Mouse (Mus musculus) cerebellum, postnatal 36 days (tissue): ENCODE results near the gene Raly.
"Not testable (repeated sequence)": the region's sequence is repeated elsewhere in the genome, so short reads cannot be mapped to it uniquely, and the experiment has no call there.

Source experiments
- DNase-seq, 2 experiments: peaks; one replicate each; pipeline ENCODE4 v3.0.0; 2021 to 2022; ENCODE audit warnings: mixed read lengths in 2 of 2

Gene Raly

DNA sequence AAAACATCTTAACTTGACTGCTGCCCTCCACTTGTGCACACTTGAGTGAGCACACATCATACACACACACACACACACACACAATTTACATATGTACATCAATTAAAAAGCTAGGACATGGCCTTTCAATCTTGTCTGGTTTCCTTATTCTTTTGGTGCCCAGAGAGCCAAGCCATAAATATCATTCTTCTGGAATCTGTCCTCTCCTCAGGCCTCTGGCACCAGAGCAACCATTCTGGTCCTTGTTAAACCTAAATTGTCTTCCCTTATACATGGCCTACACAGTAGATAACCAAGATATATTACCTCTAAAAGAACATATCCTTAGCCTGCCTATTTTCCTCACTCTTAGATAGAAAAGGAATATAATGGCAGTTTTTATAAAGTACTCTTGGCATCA, 57.2 kb downstream of the Raly start:
- DNase-seq: peak; percentile 20 to 31

DNA sequence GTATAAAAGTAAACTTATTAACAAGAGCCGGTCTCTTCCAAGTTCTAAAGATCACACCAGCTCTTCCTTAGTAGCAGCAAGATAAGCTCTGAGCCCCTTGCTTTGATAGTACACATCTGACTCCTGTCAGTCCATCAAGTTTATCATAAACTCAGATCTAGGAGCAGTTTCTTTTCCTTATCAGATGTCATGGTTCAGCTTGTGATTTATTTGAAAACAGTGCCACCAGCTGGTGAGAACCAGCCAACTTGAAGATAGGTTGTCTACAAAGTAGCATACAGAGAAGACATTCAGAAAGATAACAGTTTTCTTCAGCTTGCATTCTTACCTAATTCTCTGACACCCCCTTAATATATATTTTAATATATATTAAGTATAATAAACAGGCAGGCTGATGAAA, 64.5 kb downstream of the Raly start:
- peak; percentile 70 to 82 for DNase-seq

DNA sequence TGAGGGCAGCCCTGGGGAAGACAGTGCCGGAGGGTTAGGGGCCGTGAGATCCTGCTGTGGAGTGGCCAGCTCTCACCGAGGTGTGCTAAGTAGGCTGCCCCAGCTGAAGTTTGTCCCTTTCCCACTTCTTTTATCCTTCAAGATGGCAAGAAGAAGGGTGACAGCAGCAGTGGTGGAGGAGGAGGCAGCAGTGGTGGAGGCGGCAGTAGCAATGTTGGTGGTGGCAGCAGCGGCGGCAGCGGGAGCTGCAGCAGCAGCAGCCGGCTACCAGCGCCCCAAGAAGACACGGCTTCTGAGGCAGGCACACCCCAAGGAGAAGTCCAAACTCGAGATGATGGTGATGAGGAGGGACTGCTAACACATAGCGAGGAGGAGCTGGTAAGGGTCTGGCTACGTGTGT, 72.8 kb downstream of the Raly start:
- no peak for DNase-seq

DNA sequence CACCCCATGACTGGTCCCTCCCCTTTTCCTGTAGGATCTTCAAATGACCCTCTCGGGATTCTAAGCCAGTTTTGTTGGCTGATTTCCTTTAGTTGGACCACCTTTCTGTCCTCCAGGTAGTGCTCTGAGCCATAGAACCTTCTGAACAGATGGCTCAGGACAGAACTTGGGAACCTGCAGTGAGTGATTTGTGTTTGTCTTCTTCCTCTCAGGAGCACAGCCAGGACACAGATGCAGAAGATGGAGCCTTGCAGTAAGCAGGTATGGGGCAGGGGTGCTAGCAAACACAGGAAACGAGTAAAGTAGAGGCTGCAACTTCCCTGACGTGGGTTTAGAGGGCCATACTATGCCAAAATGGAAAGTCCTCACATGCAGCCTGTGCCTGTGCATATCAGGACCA, 74.8 kb downstream of the Raly start:
- DNase-seq: peak in 1 of 2 experiments; percentile 43

DNA sequence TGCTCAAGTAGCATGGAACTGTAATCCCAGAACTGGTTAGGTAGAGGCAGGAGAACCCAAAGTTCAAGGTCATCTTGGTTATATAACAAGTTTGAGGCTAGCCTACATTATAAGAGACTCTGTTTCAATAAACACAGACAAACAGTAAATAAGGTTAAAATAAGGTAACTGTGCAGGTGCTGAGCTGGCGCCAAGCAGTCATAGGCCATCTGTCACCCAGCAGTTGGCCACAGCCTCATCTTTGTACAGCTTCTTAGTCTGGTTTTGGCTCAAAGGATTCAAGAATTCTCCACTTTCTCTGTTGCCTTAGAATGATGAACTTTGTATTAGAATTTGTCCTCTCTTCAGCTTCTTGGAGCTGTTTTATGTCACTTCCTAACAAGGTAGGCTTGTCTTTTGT, 77.2 kb downstream of the Raly start:
- peak; percentile 81 to 83 for DNase-seq

DNA sequence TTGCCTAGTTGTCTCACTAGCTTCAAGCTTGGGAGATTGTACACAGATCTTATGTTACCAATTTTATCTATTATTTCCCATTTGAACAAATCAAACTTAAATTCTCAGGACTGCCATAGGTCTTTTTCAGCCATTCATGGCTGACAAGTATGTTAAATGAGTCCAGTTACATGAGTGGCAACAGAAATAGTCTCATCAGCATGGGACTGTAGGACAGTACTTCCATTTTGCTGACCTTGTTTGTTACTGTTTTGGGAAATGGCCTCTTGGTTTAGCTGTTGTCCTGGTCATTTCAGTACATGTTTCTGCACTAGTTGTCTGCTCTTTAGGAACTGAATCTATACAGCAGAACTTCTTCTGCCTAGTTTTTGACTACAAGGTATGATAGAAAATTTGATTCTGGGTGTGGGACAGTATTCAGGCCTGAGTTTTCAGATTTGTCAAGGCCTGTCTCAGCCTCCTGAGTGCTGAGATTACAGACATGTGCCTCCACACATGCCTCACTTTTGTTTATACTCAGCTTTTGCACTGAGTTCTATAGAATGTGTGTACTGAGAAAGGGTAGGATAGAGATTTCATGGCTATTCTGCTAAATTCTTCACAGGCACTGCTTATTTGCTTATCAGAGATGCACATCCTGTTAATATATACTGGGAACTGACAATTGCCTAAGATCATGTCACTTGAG, 79.2 kb downstream of the Raly start:
- DNase-seq: no peak

DNA sequence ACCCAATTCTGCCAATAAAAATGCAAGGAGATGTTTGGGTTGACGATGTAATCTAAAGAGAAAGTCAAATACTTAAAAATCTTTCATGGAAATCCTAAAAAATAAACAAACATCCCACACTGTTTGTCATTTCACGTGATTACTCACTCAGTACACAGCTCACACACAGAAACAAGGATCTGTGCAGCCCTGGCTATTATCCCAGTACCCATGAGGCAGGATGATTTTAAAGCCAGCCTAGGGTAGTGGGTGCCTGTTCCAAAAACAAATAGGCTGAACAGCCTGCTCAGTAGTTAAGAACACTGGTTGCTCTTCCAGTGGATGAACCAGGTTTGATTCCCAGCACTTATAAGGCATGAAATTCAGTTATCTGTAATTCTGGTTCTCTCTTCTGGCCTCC, 85.7 kb downstream of the Raly start:
- no peak for DNase-seq

DNA sequence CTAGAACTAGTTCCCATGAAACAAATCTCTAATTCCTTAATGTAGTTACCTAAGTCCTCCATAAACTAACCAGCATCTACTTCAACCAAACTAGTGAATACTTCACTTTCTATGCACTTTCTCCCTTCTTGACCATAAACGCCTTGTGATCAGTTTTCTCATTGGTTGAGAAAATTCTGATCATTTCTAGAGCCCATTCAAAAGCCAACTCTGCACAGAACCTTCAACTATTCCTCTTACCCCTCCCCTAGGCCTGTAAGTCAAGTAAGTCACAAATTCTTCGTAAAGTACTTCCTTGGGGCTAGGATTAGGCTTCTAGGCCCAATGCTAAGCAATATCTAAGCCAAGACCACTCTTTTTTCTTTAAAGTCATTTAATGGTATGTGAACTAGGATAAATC, 100.7 kb downstream of the Raly start:
- DNase-seq: no peak

DNA sequence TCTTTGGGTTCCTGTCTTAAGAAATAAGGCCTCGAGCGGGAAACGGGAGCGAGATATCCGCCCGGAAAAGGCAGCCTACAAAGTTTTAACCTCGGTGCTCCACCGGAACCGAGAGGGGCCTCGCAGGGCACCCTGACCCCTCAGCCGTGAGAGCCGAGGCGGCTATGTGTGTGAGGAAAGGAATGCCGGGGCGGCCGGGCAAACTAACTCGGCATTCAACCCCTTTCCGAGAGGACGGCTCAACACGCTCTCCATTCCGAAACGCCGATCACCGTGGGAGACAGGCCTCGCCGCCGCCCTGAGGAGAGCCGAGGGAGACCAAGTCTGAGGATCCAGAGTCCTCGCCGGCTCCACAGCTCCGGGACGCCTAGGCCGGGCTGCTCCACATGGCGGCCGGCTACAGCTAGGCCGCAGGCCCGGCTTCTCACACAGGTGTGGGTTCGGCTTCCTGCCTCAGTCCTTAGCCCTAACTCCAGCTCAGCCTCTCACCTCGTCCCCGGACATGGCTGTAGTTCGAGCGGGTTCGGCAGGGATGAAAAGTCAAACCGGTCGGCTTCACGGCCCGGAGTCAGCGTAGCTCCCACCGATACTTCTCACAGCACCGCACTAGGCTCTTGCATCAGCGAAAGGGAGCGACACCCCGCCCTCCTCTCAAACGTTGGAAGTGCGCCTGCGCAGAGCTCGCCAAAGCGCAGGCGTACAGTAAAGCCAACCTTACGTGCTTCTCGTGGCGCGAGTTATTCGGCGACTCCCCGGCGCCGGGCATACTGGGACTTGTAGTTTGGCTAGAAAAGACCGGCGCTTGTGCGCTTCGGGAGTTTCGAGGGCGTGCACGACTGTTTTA, 101.5 kb downstream of the Raly start, which contains the start of gene Eif2s2:
TSS of gene Eif2s2 (minus strand) at position 735 of the 844 bp plus-strand sequence.
- peak; percentile 95 to 96 for DNase-seq

DNA sequence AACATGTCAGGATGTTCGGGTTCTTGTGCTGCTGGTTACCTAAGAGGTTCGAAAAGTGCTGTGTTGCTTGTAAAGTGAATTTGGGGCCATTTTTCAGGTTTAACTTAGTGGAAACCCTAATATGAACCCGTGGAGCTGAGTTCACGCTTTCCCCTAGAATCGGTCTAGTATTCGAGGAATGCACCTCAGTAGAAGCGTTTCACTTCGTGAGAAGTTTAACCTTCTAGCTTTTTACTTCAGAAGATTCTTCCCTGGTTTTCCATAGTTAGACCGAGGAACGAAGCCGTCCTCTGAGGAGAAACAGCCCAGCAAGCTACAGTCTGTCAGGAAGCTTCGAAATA, 102.1 kb downstream of the Raly start:
- no peak for DNase-seq

DNA sequence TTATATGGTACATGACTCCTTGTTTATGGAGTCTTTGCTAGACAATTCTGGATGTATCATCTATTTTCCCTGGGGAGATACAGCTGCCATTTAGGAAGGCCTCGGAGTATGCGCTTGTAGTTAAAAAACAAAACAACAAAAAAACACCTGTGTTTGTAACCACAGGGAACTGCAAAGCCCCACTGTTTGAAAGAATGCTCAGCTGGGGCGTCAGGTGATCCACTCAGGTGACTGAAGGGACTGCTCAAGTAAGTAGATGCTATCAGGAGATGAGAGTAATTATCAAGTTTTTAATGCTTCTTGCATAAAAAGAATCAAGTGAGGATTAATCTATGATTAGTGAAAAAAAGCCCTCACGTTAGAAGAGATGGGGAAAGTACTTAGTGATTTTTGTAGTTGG, 102.7 kb downstream of the Raly start:
- no peak for DNase-seq

DNA sequence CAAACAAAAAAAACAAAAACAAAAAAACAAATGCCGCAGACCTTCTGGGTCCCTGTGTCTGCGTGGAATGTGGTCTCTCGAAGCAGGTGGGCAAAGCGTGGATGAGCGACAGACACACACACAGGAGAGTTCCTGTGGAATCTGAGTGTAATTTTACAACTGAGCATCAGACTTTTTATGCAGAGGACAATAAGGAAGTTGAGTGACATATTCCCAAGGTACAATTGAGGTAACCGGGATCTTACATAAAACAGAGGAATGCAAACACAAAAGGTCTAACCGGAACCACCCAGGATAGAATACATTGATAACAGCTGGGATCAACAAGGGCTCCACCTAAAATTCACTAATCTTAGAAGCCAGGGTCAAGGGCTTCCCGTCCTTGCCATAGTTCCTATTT, 108.1 kb downstream of the Raly start:
- not testable (repeated sequence) for DNase-seq

DNA sequence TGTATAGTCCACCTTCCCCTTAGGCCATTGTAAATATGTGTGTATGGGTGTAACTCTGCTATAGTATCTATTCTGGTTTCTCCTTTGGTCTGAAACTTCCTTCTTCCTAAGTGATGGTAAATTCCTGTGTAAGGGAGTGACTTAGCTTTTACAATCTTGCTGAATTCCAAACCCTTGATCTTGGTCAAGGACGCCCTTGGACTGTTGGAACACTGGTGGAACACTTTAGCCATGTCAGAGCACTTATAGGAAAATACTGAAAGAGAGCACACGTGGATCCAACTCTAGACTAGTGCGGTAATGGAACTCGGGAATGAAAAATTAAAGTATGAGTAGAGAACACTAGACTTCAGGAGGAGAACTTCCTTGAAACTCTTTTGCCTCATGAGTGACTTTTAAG, 108.5 kb downstream of the Raly start:
- DNase-seq: not testable (repeated sequence)

DNA sequence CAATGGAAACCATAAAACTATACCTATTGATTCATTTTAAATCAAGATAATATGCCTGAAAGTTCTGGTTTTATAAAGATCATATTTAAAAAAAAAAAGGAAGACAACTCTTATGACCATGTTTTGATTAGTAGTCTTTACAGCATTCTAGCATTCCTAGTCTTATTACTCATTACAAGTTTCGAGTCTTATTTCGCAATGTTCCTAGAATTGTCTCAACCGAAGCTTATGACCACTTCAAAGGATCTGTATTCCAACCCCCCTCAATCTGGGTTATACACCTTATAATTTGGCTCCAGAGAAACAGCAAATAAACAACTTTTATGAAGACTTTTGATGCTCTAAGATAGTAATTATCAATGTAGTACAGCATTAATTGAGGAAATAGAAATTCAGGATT, 111.2 kb downstream of the Raly start:
- DNase-seq: no peak

DNA sequence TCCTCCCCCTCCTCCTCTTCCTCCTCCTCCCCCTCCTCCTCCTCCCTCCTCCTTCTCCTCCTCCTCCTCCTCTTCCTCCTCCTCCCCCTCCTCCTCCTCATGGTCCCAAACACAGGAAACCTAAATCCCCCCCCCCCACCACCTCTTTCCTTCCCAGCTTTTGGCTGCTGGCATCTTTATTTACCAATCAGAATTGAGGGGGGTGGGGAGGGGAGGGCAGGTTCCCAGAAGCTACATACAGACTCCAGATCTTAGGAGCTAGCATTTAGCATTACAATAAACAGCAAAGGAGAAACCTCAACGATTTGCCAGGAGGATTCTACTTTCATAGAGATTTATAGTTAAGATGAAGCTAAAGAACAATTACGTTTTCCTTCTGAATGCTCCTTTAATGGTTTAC, 114.9 kb downstream of the Raly start:
- DNase-seq: no peak

DNA sequence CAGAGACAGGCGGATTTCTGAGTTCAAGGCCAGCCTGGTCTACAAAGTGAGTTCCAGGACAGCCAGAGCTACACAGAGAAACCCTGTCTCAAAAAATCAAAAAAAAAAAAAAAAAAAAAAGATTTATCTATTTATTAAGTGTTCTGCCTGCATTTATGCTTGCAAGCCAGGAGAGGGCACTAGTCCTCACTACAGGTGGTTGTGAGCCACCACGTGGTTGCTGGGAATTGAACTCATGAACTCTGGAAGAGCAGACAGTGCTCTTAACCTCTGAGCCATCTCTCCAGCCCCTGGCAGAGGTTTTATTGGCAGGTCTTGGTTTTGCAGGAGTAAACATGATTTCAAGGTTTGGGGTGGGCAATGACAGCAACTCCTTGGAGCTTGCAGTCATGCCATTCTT, 117.3 kb downstream of the Raly start:
- not testable (repeated sequence) for DNase-seq

DNA sequence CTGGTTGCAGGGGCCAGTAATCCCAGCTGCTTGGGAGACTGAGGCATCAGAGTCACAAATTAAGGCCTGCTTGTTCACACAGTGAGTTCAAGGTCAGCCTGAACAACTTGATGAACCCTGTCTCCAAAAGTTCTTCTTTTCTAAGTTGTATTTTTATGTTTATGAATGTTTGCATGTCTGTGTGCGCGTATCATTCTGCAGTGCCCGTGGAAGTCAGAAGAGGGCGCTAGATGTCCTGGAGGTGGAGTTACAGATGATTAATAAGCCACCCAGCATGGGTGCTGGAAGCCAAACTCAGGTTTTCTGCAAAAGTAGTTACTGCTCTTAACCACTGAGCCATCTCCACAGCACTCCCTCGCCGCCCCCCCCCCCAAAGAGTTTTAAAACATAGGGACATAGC, 118.9 kb downstream of the Raly start:
- DNase-seq: no peak

DNA sequence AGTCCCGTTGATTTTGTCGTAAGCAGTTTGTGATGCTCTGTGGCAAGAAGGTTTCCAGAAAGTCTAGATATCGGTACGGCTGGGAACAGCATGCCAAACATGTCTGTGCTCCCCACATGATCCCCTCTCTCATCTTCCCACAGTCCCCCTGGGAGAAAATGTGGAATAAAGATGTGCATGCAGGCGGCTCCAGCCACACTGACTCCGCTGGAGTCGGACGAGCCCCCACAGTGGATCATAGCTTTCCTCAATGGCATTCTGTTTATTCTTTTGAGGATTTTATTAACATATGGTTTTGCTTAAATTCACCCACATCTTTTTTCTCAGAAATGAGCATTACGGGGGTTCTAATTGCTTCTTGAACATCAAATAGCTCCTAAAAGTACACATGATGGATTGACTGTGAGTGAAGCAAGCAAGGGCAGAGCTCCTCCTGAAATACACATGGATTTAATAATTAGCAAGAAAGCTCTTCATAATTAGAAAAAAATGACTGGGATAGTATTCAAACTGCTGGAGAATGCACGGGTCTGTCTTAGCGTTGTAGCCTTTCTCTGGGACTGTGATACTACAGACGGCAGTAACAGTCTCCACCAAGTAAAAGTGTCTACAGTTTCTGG, 125.1 kb downstream of the Raly start:
- no peak for DNase-seq

DNA sequence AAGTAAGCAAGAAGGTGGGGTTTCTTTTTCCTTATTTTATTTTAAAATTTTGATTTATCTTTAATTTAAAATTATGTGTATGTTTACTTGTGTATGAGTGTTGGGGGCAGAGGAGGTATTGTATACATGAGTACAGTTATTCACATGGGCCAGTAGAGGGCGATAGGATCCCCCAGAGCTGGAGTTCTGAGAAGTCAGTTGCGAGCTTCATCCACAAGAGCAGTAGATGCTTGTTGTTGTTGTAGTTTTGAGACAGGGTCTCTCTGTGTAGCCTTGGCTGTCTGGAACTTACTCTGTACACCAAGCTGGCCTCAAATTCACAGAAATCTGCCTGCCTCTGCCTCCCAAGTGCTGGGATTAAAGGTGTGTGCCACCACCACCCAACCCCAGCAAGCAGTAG, 125.7 kb downstream of the Raly start:
- no peak for DNase-seq
